Mouse (Mus musculus): ENCODE data around the gene Vnn1. TPM values are rescaled to one million over a fixed set of nuclear protein-coding genes. Genes with fewer than 3 reads are reported as not detected.

Gene Vnn1
- 1.3 and 2.5 TPM in 2 replicates for polyA plus RNA-seq (2015; fragmentation: Nextera tagmentation; extraction: Ambion mirVana)

DNA sequence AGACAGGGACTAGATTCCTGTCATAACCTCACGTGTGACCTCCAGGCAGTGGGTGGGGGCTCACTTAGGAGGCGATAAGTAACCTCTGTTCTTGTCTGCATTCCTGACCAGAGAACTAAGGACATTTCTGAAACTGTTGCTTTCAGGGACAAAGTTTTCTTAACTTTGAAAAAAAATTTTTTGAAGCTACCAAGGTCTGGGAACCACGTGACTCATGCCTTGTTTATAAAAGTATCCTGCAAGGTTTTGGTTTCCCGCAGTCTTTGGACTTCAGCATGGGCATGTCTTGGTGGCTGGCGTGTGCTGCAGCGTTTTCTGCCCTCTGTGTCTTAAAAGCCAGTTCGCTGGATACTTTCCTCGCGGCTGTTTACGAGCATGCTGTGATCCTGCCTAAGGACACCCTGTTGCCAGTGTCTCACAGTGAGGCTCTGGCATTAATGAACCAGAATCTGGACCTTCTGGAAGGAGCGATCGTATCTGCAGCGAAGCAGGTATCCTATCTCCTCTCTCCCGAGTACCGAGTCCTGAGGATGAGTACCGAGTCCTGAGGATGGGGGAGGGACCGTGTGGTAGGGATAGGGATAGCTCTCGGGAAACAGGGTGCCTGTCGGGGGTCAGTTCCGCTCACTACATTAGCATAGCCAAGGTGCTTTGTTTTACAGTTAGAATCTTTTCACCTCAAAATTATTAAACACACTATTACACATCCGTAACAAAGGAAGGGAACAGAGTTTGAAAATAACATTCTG is at the start of gene Vnn1:
TSS of gene Vnn1 (plus strand) at position 88 of the 749 bp plus-strand sequence.

DNA sequence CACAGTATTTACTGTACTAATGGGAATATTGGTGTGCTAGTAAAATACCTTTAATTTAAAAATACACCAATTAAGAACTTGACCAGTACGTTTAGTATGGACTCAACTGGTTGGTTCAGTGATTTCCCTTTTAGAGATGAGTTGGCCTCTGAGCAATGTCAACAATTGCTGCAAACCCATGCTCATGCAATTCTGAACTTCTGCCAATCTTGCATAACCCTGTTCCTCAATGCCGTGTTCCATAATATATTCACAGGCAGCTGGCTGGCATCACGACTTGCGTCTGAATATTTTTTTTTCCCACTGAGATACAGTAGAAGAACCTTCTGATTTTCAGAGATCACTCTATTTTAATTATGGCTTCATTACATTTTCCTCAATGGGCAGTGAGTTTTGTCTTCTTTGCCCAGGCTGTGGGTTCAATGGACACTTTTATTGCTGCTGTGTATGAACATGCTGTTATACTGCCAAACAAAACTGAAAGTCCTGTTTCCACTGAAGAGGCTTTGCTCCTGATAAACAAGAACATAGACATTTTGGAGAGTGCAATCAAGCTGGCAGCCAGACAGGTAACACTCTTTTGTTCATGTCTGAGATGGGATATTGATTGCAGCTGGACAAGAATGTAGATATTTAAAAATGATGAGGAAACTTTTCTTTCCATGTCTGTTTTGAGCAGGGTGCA is 43.1 kb upstream of the Vnn1 start, which contains the start of gene Vnn3:
TSS of gene Vnn3 (plus strand) at position 235 of the 685 bp plus-strand sequence.

DNA sequence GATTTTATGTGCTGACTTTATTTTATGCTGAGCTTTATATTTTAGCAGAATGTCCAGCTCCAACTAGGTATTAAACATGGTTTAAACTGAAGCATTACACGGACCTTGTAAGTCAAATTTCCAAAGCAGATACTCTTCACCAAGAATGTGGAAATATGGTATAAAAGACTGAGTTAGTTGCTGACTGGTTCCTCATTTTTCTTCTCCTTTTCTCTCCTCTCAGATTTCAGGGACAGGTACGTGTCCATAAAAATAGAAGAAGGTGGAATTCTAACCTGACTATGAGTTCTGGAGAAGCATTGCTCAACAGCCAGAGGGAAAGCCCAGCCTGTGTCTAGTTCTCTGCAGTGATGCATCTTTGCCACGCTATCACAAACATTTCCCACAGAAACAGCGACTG is 25.6 kb downstream of the Vnn1 start, which contains the start of gene Taar1:
TSS of gene Taar1 (plus strand) at position 301 of the 400 bp plus-strand sequence.

DNA sequence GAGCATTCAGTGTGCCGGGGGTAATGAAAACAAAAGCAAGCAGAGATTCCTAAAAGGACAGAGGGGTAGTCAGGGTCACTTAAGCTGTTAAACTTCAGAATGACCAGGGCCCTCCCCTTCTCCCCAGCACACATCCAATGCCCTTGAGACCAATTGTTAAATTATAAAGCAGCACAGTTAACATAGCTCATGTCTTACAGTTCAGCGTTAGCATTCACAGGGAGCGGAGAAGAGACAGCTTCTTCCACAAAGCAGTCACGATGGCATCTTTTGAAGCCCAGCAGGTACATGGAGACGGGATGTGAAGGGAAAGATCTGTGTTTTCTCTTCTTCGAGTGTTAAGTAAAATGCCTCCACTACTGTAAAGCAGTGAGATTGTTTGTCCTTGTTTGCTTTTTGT is 43.8 kb downstream of the Vnn1 start, which contains the start of gene Taar2:
TSS of gene Taar2 (plus strand) at position 261 of the 400 bp plus-strand sequence.

DNA sequence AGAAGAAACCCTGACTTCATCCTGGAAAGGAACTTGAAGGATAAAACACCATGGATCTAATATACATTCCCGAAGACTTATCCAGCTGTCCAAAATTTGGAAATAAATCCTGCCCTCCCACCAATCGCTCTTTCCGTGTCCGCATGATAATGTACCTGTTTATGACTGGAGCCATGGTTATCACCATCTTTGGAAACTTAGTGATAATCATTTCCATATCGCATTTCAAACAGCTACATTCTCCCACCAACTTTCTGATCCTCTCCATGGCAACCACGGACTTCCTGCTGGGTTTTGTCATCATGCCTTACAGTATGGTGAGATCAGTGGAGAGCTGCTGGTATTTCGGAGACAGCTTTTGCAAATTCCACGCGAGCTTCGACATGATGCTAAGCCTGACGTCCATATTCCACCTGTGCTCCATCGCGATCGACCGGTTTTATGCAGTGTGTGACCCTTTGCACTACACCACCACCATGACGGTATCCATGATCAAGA is 55.1 kb downstream of the Vnn1 start, which contains the start of gene Taar3:
TSS of gene Taar3 (plus strand) at position 51 of the 498 bp plus-strand sequence.

Other genes with a start within 250 kb of the Vnn1 start
- 153 and 155 TPM in 2 replicates for gene Rps12, start 107.4 kb upstream of the Vnn1 start, polyA plus RNA-seq (2015; fragmentation: Nextera tagmentation; extraction: Ambion mirVana)
- gene Slc18b1, start 97.7 kb upstream of the Vnn1 start, polyA plus RNA-seq (2015; fragmentation: Nextera tagmentation; extraction: Ambion mirVana) = 17.7 and 30.9 TPM in 2 replicates
- 0.19 and 0.26 TPM in 2 replicates for gene Vnn3, start 43.2 kb upstream of the Vnn1 start, polyA plus RNA-seq (2015; fragmentation: Nextera tagmentation; extraction: Ambion mirVana)
- gene Taar1, start 25.7 kb downstream of the Vnn1 start, polyA plus RNA-seq (2015; fragmentation: Nextera tagmentation; extraction: Ambion mirVana) = not detected in 2 replicates
- not detected in 2 replicates for gene Taar2, start 43.9 kb downstream of the Vnn1 start, polyA plus RNA-seq (2015; fragmentation: Nextera tagmentation; extraction: Ambion mirVana)
- gene Taar3, start 54.9 kb downstream of the Vnn1 start, polyA plus RNA-seq (2015; fragmentation: Nextera tagmentation; extraction: Ambion mirVana) = not detected in 2 replicates
- not detected in 2 replicates for gene Taar4, start 65.8 kb downstream of the Vnn1 start, polyA plus RNA-seq (2015; fragmentation: Nextera tagmentation; extraction: Ambion mirVana)
- not detected in 2 replicates for gene Taar5, start 76.0 kb downstream of the Vnn1 start, polyA plus RNA-seq (2015; fragmentation: Nextera tagmentation; extraction: Ambion mirVana)
- gene Taar6, start 91.0 kb downstream of the Vnn1 start, polyA plus RNA-seq (2015; fragmentation: Nextera tagmentation; extraction: Ambion mirVana) = not detected in 2 replicates
- not detected in 2 replicates for gene Taar7a, start 98.8 kb downstream of the Vnn1 start, polyA plus RNA-seq (2015; fragmentation: Nextera tagmentation; extraction: Ambion mirVana)
- not detected in 2 replicates for gene Taar7b, start 105.3 kb downstream of the Vnn1 start, polyA plus RNA-seq (2015; fragmentation: Nextera tagmentation; extraction: Ambion mirVana)
- gene Taar7d, start 132.5 kb downstream of the Vnn1 start, polyA plus RNA-seq (2015; fragmentation: Nextera tagmentation; extraction: Ambion mirVana) = not detected in 2 replicates
- gene Taar7e, start 142.9 kb downstream of the Vnn1 start, polyA plus RNA-seq (2015; fragmentation: Nextera tagmentation; extraction: Ambion mirVana) = not detected in 2 replicates
- not detected in 2 replicates for gene Taar7f, start 154.8 kb downstream of the Vnn1 start, polyA plus RNA-seq (2015; fragmentation: Nextera tagmentation; extraction: Ambion mirVana)
- gene Taar8a, start 181.8 kb downstream of the Vnn1 start, polyA plus RNA-seq (2015; fragmentation: Nextera tagmentation; extraction: Ambion mirVana) = not detected in 2 replicates
- gene Taar8b, start 197.6 kb downstream of the Vnn1 start, polyA plus RNA-seq (2015; fragmentation: Nextera tagmentation; extraction: Ambion mirVana) = not detected in 2 replicates
- gene Taar8c, start 207.2 kb downstream of the Vnn1 start, polyA plus RNA-seq (2015; fragmentation: Nextera tagmentation; extraction: Ambion mirVana) = not detected in 2 replicates
- gene Taar9, start 214.8 kb downstream of the Vnn1 start, polyA plus RNA-seq (2015; fragmentation: Nextera tagmentation; extraction: Ambion mirVana) = not detected in 2 replicates